Mouse (Mus musculus) urinary bladder, postnatal 25 days (tissue): Measurements from ENCODE around the gene Ift22.

ENCODE experiments used
- DNase-seq: peaks from one replicate; pipeline ENCODE4 v3.0.0; 2022; ENCODE audit warnings: low spot score

The Ift22 gene

GRCm38 (mm10) chr5:136907991-136908857, at the start of gene Ift22:
Gene Ift22 (plus strand): TSS chr5:136908150.
- peak; percentile 95 for DNase-seq

- no peak for DNase-seq
Measured at GRCm38 (mm10) chr5:136861191-136861940, 46.6 kb upstream of the Ift22 start.

DNA sequence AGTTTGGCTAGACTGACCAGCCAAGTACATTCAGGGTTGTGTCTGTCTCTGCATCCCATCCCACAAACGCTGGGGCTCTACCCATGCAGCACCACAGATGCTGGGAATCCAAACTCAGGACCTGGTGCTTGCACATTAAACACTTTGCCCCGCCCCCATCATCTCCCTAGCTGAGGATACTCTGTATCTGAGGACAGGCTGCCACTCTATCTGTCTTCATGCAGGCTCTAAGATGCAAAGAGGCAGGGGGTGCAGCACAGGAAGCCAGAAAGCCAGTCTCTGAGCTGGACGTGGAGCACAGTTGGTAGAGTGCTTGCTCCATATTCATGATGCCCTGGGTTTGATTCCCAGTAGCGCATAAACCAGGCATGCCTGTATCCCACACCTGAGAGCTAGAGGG, 45.1 kb upstream of the Ift22 start:
- DNase-seq, result no peak

DNA sequence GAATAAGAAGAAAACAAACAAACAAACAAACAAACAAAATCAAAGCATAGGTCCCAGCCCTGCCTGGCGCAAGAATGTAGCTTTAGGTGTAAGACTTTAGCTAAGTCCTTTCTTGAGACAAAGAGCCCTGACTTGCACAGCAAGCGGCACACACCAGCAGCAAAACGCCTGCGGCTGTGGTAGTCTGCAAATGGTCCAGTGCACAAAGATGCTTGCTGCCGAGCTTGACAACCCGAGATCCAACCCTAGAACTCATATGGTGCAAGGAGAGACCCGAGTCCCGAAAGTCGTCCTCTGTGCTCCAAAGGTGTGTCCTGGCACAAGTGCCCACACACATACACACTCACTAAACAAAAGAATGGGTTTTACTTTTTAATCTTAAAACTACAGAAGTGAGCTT, 44.7 kb upstream of the Ift22 start:
- DNase-seq, result no peak

- DNase-seq, result no peak
Measured at GRCm38 (mm10) chr5:136863961-136864674, 43.8 kb upstream of the Ift22 start.

DNA sequence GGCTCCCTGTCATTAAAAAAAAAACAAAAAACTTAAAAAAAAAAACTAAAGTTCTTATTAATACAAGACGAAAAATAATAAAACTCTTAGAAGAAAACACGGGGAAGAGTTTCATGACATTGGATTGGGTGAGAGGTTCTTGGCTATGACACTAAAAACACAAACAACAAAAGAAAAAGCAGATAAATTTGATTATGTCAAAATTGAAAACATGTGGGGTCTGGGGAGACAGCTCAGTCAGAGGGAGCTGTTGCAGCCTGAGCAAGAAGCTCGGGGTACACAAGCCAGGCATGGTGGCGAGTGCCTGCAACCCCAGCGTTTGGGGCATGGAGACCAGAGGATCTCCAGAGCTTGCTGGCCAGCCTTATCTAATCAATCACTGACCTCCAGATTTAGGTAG, 40.2 kb upstream of the Ift22 start:
- no peak for DNase-seq

GRCm38 (mm10) chr5:136869451-136870114, 38.4 kb upstream of the Ift22 start:
- no peak for DNase-seq

- DNase-seq, result no peak
Measured at GRCm38 (mm10) chr5:136872417-136872816, 35.5 kb upstream of the Ift22 start.

DNA sequence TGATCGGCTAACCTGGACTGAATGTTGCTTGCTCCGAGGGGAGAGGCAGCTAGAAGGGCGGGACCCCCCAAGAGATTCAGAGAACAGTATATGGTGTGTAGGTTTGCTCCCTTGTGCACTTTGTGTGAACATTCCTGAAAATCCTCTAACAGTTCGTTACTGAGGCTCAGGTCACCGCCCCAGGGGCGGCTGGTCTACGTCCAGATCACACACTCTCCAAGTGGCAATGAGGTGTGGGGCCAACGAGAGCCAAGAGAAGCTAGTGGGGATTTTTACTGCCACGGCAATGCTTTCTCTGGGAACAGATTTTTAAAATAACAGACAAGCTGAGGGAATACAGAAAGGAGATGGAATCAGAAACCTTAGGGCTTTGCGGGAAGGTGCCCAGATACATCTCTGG, 33.7 kb upstream of the Ift22 start:
- DNase-seq, result no peak

- DNase-seq, result no peak
Measured at GRCm38 (mm10) chr5:136880101-136880500, 27.8 kb upstream of the Ift22 start.

GRCm38 (mm10) chr5:136881380-136882009, 26.5 kb upstream of the Ift22 start:
- DNase-seq, result peak; percentile 84

GRCm38 (mm10) chr5:136882055-136882787, 25.7 kb upstream of the Ift22 start:
- DNase-seq, result no peak

- DNase-seq, result no peak
Measured at GRCm38 (mm10) chr5:136882788-136883439, 25.0 kb upstream of the Ift22 start, which contains the start of gene Col26a1. Gene Col26a1 (minus strand): TSS chr5:136883209.

GRCm38 (mm10) chr5:136886957-136887356, 21.0 kb upstream of the Ift22 start:
- no peak for DNase-seq

DNA sequence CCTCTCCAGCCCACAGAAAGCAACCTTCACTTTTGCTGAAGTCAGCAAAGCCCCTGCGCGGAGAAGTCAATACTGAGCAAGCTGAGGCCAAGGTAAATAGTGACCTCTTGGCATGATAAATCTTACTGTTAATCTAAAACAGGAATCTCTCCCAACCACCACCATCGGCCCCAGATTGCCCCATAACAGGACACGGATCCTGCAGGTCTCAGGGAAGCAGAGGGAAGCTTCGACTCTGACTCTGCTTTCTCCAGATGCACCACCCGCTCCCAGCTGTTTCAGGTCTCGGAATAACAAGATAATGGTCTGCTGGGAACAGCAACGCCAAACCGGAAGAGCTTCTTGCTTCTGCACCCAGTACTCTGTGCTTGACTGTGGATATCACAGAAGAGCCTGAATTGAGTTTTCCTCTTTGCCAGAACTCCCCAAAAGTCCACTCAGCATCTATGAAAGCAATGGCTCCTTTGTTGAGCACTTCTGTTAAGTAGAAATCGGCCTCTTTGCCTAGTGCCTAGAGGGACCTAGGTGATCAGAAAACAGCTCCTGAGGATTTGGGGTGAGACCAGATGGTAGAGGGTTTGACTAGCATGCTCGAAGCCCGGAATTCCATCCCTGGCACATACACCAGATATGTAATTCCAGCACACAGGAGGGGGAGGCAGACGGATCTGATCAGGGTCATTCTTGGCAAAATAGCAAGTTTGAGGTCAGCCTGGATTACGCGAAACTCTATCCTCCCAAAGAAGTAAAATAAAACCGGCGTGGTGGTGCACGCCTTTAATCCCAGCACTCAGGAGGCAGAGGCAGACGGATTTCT, 19.2 kb upstream of the Ift22 start:
- no peak for DNase-seq

DNA sequence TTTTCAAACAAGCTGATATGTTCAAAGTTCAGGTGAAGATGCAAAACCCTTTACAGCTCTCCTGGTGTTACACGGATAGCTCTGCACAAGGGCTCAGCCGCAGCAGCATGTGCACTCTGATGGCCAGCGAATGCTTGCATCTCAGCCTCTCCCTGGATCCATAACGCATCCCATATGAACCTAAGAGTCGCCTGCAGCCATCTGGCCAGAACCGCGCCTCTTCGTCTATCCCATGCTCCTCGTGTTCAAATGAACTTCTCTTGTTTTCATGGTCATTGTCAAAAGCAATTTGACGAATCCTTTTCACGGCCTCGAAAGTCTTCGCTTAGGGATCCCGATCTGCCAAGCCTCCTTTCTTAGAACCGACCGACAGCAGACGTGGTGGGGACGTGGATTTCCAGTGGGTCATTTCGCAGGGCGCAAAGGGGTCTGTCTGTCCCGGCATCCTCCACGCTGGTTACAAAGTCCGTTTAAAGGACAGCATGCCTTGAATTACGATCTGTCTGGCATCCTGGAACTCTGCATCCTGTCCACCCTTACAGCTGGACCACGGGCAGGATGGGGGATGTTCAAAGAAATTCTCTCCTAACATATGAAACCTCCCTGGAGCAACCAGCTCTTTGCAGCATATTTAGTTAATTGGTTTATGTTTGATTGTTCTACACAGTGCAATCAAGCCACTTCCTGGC, 13.0 kb upstream of the Ift22 start:
- DNase-seq, result no peak

GRCm38 (mm10) chr5:136895529-136895963, 12.4 kb upstream of the Ift22 start:
- DNase-seq, result no peak

DNA sequence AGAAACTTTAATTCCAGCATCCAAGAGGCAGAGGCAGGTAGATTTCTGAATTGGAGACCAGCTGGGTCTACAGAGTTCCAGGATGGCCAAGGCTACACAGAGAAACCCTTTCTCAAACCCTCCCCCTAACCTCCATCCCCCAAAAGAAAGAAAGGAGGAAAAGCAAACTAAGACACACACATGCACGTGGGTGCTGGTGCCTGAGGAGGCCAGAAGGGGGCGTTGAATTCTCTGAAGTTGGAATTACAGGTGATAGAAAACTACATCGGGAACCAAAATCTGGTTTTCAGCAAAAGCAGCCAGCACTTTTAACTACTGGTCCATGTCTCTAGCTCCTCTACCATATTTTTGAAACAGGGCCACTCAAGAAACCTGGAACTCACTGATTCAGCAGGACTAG, 3.3 kb upstream of the Ift22 start:
- no peak for DNase-seq

DNA sequence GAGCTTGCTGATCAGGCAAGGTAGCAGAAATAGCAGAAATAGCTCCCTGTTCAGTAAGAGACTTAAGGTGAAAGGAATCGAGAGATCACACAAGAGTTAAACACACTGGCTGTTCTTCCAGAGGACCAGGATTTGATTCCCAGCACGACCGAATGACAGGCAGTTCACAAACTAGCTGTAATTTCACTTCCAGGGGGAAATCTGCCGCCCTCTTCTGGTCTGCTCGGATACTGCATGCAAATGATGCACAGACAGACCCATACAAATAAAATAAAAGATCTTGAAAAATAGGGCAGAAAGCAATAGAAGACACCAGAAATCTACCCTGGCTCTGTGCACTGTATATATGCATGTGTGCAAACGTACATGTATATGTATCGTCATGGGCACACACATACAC, 2.3 kb upstream of the Ift22 start:
- DNase-seq, result no peak
